Mouse (Mus musculus): ENCODE measurements around the gene Clec2e. TPM values are rescaled to one million over a fixed set of nuclear protein-coding genes. Genes with fewer than 3 reads are reported as not detected.

Gene Clec2e
- total RNA-seq, 1 experiment, result not detected

DNA sequence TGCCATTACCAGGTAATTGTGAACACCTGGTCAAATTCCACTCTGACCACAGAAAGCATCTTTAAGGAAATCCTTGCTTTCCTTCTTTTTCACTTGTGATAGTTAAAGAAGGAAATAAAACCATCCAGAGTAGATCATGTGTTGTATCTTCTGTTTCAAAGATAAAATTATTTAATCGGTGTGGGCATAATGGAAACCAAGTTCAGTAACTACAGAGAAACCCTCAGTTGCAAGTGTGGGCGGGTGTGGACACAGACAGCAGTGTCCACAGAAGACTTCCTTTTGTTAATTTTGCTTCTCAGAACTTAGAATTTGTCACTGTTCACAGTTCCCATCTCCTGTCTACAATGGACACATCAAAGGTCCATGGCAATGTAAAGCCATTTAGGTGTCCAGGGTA, 55.1 kb downstream of the Clec2e start, which contains the start of gene Klrb1f:
Gene Klrb1f, plus strand, starts transcription at position 301 of the 400 bp plus-strand sequence.
- TF ChIP-seq ZNF384 (IDR thresholded peaks at IDR 0.05; ENCODE audit: low read depth, low read length) (no peak), CHD2 (IDR thresholded peaks at IDR 0.05; ENCODE audit: low read depth, low read length) (no peak), ZC3H11A (IDR thresholded peaks at IDR 0.05; ENCODE audit: borderline replicate concordance, low read depth, low read length) (no peak), MAFK (IDR thresholded peaks at IDR 0.05; ENCODE audit: insufficient read depth, low read depth, low read length) (no peak), HCFC1 (IDR thresholded peaks at IDR 0.05; ENCODE audit: borderline replicate concordance, insufficient read depth, low read length) (no peak)
- Histone ChIP-seq H3K9me3 (ENCODE audit: control insufficient read depth, insufficient read depth, low read depth, low read length) (no peaks in the 10 kb centered on the region), H3K9ac (ENCODE audit: insufficient read depth, low read depth, low read length, poor library complexity, severe bottlenecking) (no peak within 1 kb of the TSS), H3K36me3 (ENCODE audit: control insufficient read depth, insufficient read depth, low read length, poor library complexity, severe bottlenecking) (no peaks in the 10 kb centered on the region), H3K27ac (ENCODE audit: insufficient read depth, low read depth, low read length, poor library complexity, severe bottlenecking) (no peak within 1 kb of the TSS), H3K4me3 (ENCODE audit: insufficient read depth in 1 of 2, low read depth in 1 of 2, low read length in 2 of 2, poor library complexity in 1 of 2, severe bottlenecking in 1 of 2) (no peak within 1 kb of the TSS), H3K4me1 (ENCODE audit: control insufficient read depth in 2 of 2, insufficient read depth in 2 of 2, low read length in 2 of 2, poor library complexity in 1 of 2) (no peaks in the 10 kb centered on the region)
- in situ Hi-C loops (cut with MboI; ENCODE audit: low sequenced_read_pairs in 2 of 2, unreplicated experiment in 2 of 2), result no loop called here
- no peak for DNase-seq (ENCODE audit: low read depth, low spot score)

DNA sequence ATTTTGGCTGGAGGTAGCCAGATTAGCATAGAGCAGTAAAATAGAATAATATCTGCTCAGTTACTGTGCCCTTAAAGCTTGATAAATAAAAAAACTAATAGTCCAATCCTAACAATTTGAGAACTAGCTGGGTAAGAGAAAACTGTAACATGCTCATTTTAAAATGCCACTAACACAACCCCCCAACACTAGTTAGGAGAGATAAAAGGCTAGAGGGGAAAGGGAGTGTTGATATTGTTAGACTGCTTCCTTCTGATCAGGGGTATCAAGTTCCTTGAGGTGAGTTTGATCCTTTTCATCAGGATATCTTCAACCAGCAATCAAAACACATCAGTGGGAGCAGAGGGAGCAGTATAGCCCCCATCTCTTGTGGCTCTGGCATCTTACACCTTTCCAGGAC, 58.2 kb downstream of the Clec2e start:
- in situ Hi-C loops (cut with MboI; ENCODE audit: low sequenced_read_pairs in 2 of 2, unreplicated experiment in 2 of 2), result no loop called here
- no peak overlapping the region for H3K9ac ChIP-seq (ENCODE audit: insufficient read depth, low read depth, low read length, poor library complexity, severe bottlenecking)
- H3K4me3 ChIP-seq (ENCODE audit: insufficient read depth in 1 of 2, low read depth in 1 of 2, low read length in 2 of 2, poor library complexity in 1 of 2, severe bottlenecking in 1 of 2), result no peak overlapping the region
- H3K36me3 ChIP-seq (ENCODE audit: control insufficient read depth, insufficient read depth, low read length, poor library complexity, severe bottlenecking), result no peaks in the 10 kb centered on the region
- no peak overlapping the region for H3K27ac ChIP-seq (ENCODE audit: insufficient read depth, low read depth, low read length, poor library complexity, severe bottlenecking)
- H3K4me1 ChIP-seq (ENCODE audit: control insufficient read depth in 2 of 2, insufficient read depth in 2 of 2, low read length in 2 of 2, poor library complexity in 1 of 2), result no peaks in the 10 kb centered on the region
- no peak for DNase-seq (ENCODE audit: low read depth, low spot score)
- H3K9me3 ChIP-seq (ENCODE audit: control insufficient read depth, insufficient read depth, low read depth, low read length), result no peaks in the 10 kb centered on the region
- no peak for TF ChIP-seq HCFC1 (IDR thresholded peaks at IDR 0.05; ENCODE audit: borderline replicate concordance, insufficient read depth, low read length)
- no peak for TF ChIP-seq CHD2 (IDR thresholded peaks at IDR 0.05; ENCODE audit: low read depth, low read length)
- TF ChIP-seq ZC3H11A (IDR thresholded peaks at IDR 0.05; ENCODE audit: borderline replicate concordance, low read depth, low read length), result no peak
- no peak for TF ChIP-seq ZNF384 (IDR thresholded peaks at IDR 0.05; ENCODE audit: low read depth, low read length)
- no peak for TF ChIP-seq MAFK (IDR thresholded peaks at IDR 0.05; ENCODE audit: insufficient read depth, low read depth, low read length)

Other genes starting within 250 kb of the Clec2e start
- gene Clec2i, start 213.3 kb downstream of the Clec2e start, total RNA-seq (2012; rRNA removed), result 0.16 and 0.18 TPM in 2 replicates
- not detected in 2 replicates for gene BC035044, start 209.8 kb downstream of the Clec2e start, total RNA-seq (2012; rRNA removed)
- gene Clec2g, start 166.5 kb downstream of the Clec2e start, total RNA-seq (2012; rRNA removed), result 0.22 TPM in 1 of 2 replicates, not detected in the other
- gene Klrb1f, start 55.0 kb downstream of the Clec2e start, total RNA-seq (2012; rRNA removed), result not detected in 2 replicates
- 0.40 and 0.42 TPM in 2 replicates for gene Clec2d, start 79.7 kb upstream of the Clec2e start, total RNA-seq (2012; rRNA removed)
- 0.49 TPM in 1 of 2 replicates, not detected in the other for gene Cd69, start 174.5 kb upstream of the Clec2e start, total RNA-seq (2012; rRNA removed)
- not detected in 2 replicates for gene 4922502D21Rik, start 230.9 kb upstream of the Clec2e start, total RNA-seq (2012; rRNA removed)
- not detected in 2 replicates for gene Clec12a, start 241.8 kb upstream of the Clec2e start, total RNA-seq (2012; rRNA removed)

Data from ES-E14 (cell line).